9 mouse cellular contexts compared by ENCODE assay signal in the genomic region with DNA sequence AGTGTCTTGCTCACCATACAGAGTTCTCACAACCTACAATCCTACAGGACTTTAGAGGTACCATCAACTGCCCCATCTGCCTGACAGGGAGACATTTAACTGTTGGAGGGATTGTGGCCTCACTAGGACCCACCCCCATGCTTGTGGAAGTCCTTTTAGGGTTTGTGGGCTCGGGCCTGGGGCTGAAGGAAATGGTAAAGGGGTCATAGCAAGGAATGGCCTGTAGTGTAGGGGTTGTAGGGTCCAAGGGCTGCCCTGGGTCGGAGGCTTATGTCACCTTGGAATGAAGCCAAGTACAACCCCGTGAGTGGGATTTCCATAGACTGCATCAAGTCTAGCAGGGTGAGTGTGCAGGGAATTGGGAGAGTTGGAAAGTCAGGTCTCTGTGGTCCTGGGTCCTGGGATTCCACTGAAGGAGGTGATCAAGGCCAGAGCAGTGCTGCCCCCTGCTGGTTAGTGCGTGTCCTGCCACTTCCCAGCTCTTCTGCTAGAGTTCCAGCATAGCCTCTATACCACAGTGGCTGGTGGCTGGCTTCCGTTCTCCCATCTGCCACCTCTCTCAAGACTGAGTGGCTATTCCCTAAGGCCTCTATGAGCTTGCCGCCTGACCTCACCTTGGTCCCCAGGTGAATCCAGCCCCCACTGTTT. TPM values are rescaled to one million over a fixed set of nuclear protein-coding genes. Genes with fewer than 3 reads are reported as not detected.
A peak's percentile ranks its signal among the peaks of the same experiment; 100 is the strongest.
DNase-seq lines count a peak whose midpoint lies in the region; ATAC-seq and TF ChIP-seq lines count a peak whose summit lies in the region.
"Had no signal": no experiment of that assay in that cellular context is flagged by ENCODE, and none has a peak within 500 bp of the region (broad histone marks: within the 10 kb centered on the region; RNA-seq: fewer than 3 reads in every experiment).

No protein-coding gene starts in this region.

- TF ChIP-seq CTCF in lung, postnatal 0 days (IDR thresholded peaks at IDR 0.05): peak; percentile 93

- no peak overlapping the region for H3K27ac ChIP-seq in embryonic facial prominence, embryonic 14.5 days (replicated peaks; ENCODE audit: low read depth, low read length)
- H3K27ac ChIP-seq in kidney, embryonic 14.5 days (ENCODE audit: low read depth, low read length): no peak overlapping the region
- H3K27ac ChIP-seq in lung, postnatal 0 days (ENCODE audit: low read length): no peak overlapping the region

- H3K4me1 ChIP-seq in embryonic facial prominence, embryonic 14.5 days (ENCODE audit: control insufficient read depth, insufficient read depth, low read length): peaks cover 14% of the 10 kb centered on the region
- H3K4me1 ChIP-seq in kidney, embryonic 14.5 days (ENCODE audit: control insufficient read depth, insufficient read depth, low read length): 0 out of 2 replicates have a peak, but pooled peaks cover 10% of the 10 kb centered on the region
- H3K4me1 ChIP-seq in lung, postnatal 0 days (ENCODE audit: insufficient read depth, low read depth, low read length): no peaks in the 10 kb centered on the region

- no peak for TF ChIP-seq EP300 in lung, postnatal 0 days (IDR thresholded peaks at IDR 0.05)

- H3K9ac ChIP-seq in embryonic facial prominence, embryonic 14.5 days (ENCODE audit: low read depth, low read length): no peak overlapping the region
- H3K9ac ChIP-seq in kidney, embryonic 14.5 days (ENCODE audit: low read depth, low read length): no peak overlapping the region
- no peak overlapping the region for H3K9ac ChIP-seq in lung, postnatal 0 days (replicated peaks; ENCODE audit: low read depth)

- H3K4me2 ChIP-seq in embryonic facial prominence, embryonic 14.5 days (ENCODE audit: low read depth, low read length): no peak overlapping the region
- H3K4me2 ChIP-seq in kidney, embryonic 14.5 days (replicated peaks; ENCODE audit: low read depth, low read length): no peak overlapping the region
- H3K4me2 ChIP-seq in lung, postnatal 0 days (replicated peaks; ENCODE audit: low read depth, low read length): no peak overlapping the region

- ATAC-seq in embryonic facial prominence, embryonic 14.5 days (ENCODE audit: low read depth): no peak
- 0 out of 2 replicates have a peak, but pooled peaks have one; percentile 6 for ATAC-seq in kidney, embryonic 14.5 days (ENCODE audit: low FRiP score, low TSS enrichment)
- peak; percentile 4; the same call in 1 of the 2 replicates for ATAC-seq in lung, postnatal 0 days

- DNase-seq in cerebellum, adult 18-20 months: peak; percentile 9 to 25
- no peak for DNase-seq in cerebellum, adult 8-10 months
- DNase-seq in right cerebral cortex, adult 2 months (ENCODE audit: low spot score in 2 of 2): peak; percentile 41 to 44
- no peak for DNase-seq in right cerebral cortex, postnatal 25 days
- DNase-seq in embryonic facial prominence, embryonic 14.5 days (ENCODE audit: low spot score): peak; percentile 42
- DNase-seq in lung, postnatal 0 days (ENCODE audit: low spot score): peak; percentile 77
- peak; percentile 55 to 62 for DNase-seq in spleen, postnatal 36 days (ENCODE audit: low spot score in 2 of 2)

- peaks cover 34% of the 10 kb centered on the region; the same call in 1 of the 2 replicates for H3K36me3 ChIP-seq in embryonic facial prominence, embryonic 14.5 days (ENCODE audit: control insufficient read depth, insufficient read depth, low read length)
- peaks cover 52% of the 10 kb centered on the region for H3K36me3 ChIP-seq in kidney, embryonic 14.5 days (ENCODE audit: control insufficient read depth, insufficient read depth, low read length)
- peaks cover 5% of the 10 kb centered on the region; the same call in 1 of the 2 replicates for H3K36me3 ChIP-seq in lung, postnatal 0 days (ENCODE audit: insufficient read depth, low read length)
- H3K36me3 ChIP-seq: G1E had no signal

- WGBS in embryonic facial prominence, embryonic 14.5 days: 51% methylated on average over 5 of the region's 6 CpGs
- WGBS in kidney, embryonic 14.5 days: 52% methylated on average over 6 of the region's 6 CpGs
- WGBS in lung, postnatal 0 days: 53% methylated on average over 6 of the region's 6 CpGs

- H3K27me3 ChIP-seq in embryonic facial prominence, embryonic 14.5 days (replicated peaks; ENCODE audit: control insufficient read depth, insufficient read depth, low read length): no peaks in the 10 kb centered on the region
- H3K27me3 ChIP-seq in kidney, embryonic 14.5 days (ENCODE audit: control insufficient read depth, insufficient read depth, low read length): no peaks in the 10 kb centered on the region
- no peaks in the 10 kb centered on the region for H3K27me3 ChIP-seq in lung, postnatal 0 days (replicated peaks; ENCODE audit: insufficient read depth, low read length)

- no peaks in the 10 kb centered on the region for H3K9me3 ChIP-seq in embryonic facial prominence, embryonic 14.5 days (ENCODE audit: control insufficient read depth, low read length)
- H3K9me3 ChIP-seq in kidney, embryonic 14.5 days (ENCODE audit: control insufficient read depth, low read length): no peaks in the 10 kb centered on the region
- no peaks in the 10 kb centered on the region for H3K9me3 ChIP-seq in lung, postnatal 0 days (ENCODE audit: low read length)

- H3K4me3 ChIP-seq in embryonic facial prominence, embryonic 14.5 days (ENCODE audit: low read depth, low read length): no peak overlapping the region
- H3K4me3 ChIP-seq in kidney, embryonic 14.5 days (ENCODE audit: low read length): no peak overlapping the region
- no peak overlapping the region for H3K4me3 ChIP-seq in lung, postnatal 0 days (ENCODE audit: low read depth, low read length)

RNA-seq across cellular contexts. Expression of a gene that starts 19.6 kb away (rescaled TPM):
- 3.1 and 4.6 TPM in 2 replicates for polyA plus RNA-seq in embryonic facial prominence, embryonic 14.5 days (2014; fragmentation: Nextera tagmentation; extraction: Ambion mirVana)
- polyA plus RNA-seq in kidney, embryonic 14.5 days (2014; fragmentation: Nextera tagmentation; extraction: Ambion mirVana): 8.7 and 10.2 TPM in 2 replicates
- polyA plus RNA-seq in lung, postnatal 0 days (2015; fragmentation: Nextera tagmentation; extraction: Ambion mirVana): 15.9 and 19.4 TPM in 2 replicates
- polyA plus RNA-seq: G1E had no signal

RNA-seq across cellular contexts. Expression of a gene that starts 30.9 kb away (rescaled TPM):
- polyA plus RNA-seq in embryonic facial prominence, embryonic 14.5 days (2014; fragmentation: Nextera tagmentation; extraction: Ambion mirVana): 26.4 and 31.8 TPM in 2 replicates
- polyA plus RNA-seq in kidney, embryonic 14.5 days (2014; fragmentation: Nextera tagmentation; extraction: Ambion mirVana): 27.2 and 34.8 TPM in 2 replicates
- 8.8 and 9.2 TPM in 2 replicates for polyA plus RNA-seq in lung, postnatal 0 days (2015; fragmentation: Nextera tagmentation; extraction: Ambion mirVana)
- polyA plus RNA-seq: G1E had no signal

Comparison
In these comparisons a context has a peak if more than half of its experiments do, and no peak if none do; other contexts are left out.
1. DNase-seq: peak in cerebellum, adult 18-20 months (2 of 2), right cerebral cortex, adult 2 months (2 of 2), embryonic facial prominence, embryonic 14.5 days (single experiment), lung, postnatal 0 days (single experiment) and spleen, postnatal 36 days (2 of 2); none in cerebellum, adult 8-10 months (single experiment) and right cerebral cortex, postnatal 25 days (single experiment).